Mouse (Mus musculus) testis, adult 2 months (tissue): ENCODE results near the gene Mpped2. TPM values are rescaled to one million over a fixed set of nuclear protein-coding genes. Genes with fewer than 3 reads are reported as not detected.

ENCODE experiments used
- H3K27ac ChIP-seq: fragments of 200-500 bp; 2 replicates; pipeline ENCODE4 v1.5.1; 2012; ENCODE audit warnings: low read depth, low read length; ENCODE audit not compliant: control insufficient read depth, insufficient read depth
- H3K27me3 ChIP-seq: fragments of 200-500 bp; 2 replicates; pipeline ENCODE4 v1.6.1; 2012; ENCODE audit warnings: mild to moderate bottlenecking, low read length, moderate library complexity; ENCODE audit not compliant: control insufficient read depth, insufficient read depth
- H3K36me3 ChIP-seq: fragments of 200-500 bp; 2 replicates; pipeline ENCODE4 v1.6.1; 2012; ENCODE audit warnings: mild to moderate bottlenecking, low read length; ENCODE audit not compliant: control insufficient read depth, insufficient read depth
- H3K4me1 ChIP-seq: fragments of 200-500 bp; 2 replicates; pipeline ENCODE4 v1.6.1; 2012; ENCODE audit warnings: low read length; ENCODE audit not compliant: control insufficient read depth, insufficient read depth
- H3K4me3 ChIP-seq: fragments of 200-500 bp; 2 replicates; pipeline ENCODE4 v1.5.1; 2012; ENCODE audit warnings: low read depth, mild to moderate bottlenecking, low read length, moderate library complexity, mixed read lengths; ENCODE audit not compliant: control insufficient read depth
- CTCF ChIP-seq: fragments of 200-500 bp; IDR thresholded peaks from 2 replicates; pipeline ENCODE4 v1.5.1; 2012; ENCODE audit warnings: low read depth, mild to moderate bottlenecking, inconsistent platforms, low read length, moderate library complexity; ENCODE audit not compliant: control insufficient read depth, insufficient read depth, insufficient replicate concordance
- POLR2A ChIP-seq: fragments of 200-500 bp; IDR thresholded peaks from 2 replicates; pipeline ENCODE4 v1.6.1; 2012; ENCODE audit warnings: low read depth, mild to moderate bottlenecking, inconsistent platforms, low read length, moderate library complexity; ENCODE audit not compliant: control insufficient read depth
- polyA plus RNA-seq: library from polyadenylated mRNA; depleted of rRNA; stranded (reverse); fragments of >200 nt; gene quantifications from 2 replicates; pipeline ENCODE4 v1.2.3, GENCODE M21; 2012

Mpped2 gene
- polyA plus RNA-seq, 1 experiment, result 0.88 TPM

GRCm38 (mm10) chr2:106720644-106721043 lies 27.6 kb downstream of the Mpped2 start:
- Histone ChIP-seq H3K36me3 (no peaks in the 10 kb centered on the region), H3K4me1 (no peaks in the 10 kb centered on the region), H3K27ac (no peak overlapping the region), H3K4me3 (no peak overlapping the region), H3K27me3 (no peaks in the 10 kb centered on the region)
- TF ChIP-seq POLR2A, result no peak
- TF ChIP-seq CTCF, result no peak

GRCm38 (mm10) chr2:106722020-106722419 lies 29.0 kb downstream of the Mpped2 start:
- Histone ChIP-seq H3K4me3 (no peak overlapping the region), H3K27me3 (no peaks in the 10 kb centered on the region), H3K36me3 (no peaks in the 10 kb centered on the region), H3K4me1 (no peaks in the 10 kb centered on the region), H3K27ac (no peak overlapping the region)
- TF ChIP-seq POLR2A (no peak), CTCF (no peak)

GRCm38 (mm10) chr2:106729951-106730564 lies 37.0 kb downstream of the Mpped2 start:
- H3K27me3 ChIP-seq, result no peaks in the 10 kb centered on the region
- no peak overlapping the region for H3K27ac ChIP-seq
- H3K4me3 ChIP-seq, result no peak overlapping the region
- no peaks in the 10 kb centered on the region for H3K4me1 ChIP-seq
- TF ChIP-seq CTCF, result no peak
- TF ChIP-seq POLR2A, result no peak
- H3K36me3 ChIP-seq, result no peaks in the 10 kb centered on the region

GRCm38 (mm10) chr2:106730608-106731007 lies 37.5 kb downstream of the Mpped2 start:
- no peak overlapping the region for H3K4me3 ChIP-seq
- no peaks in the 10 kb centered on the region for H3K36me3 ChIP-seq
- no peak overlapping the region for H3K27ac ChIP-seq
- H3K4me1 ChIP-seq, result no peaks in the 10 kb centered on the region
- TF ChIP-seq POLR2A, result no peak
- TF ChIP-seq CTCF, result no peak
- no peaks in the 10 kb centered on the region for H3K27me3 ChIP-seq

GRCm38 (mm10) chr2:106731478-106731877 lies 38.4 kb downstream of the Mpped2 start:
- Histone ChIP-seq H3K4me1 (no peaks in the 10 kb centered on the region), H3K27ac (no peak overlapping the region), H3K36me3 (no peaks in the 10 kb centered on the region), H3K4me3 (no peak overlapping the region), H3K27me3 (no peaks in the 10 kb centered on the region)
- TF ChIP-seq POLR2A (no peak), CTCF (no peak)

GRCm38 (mm10) chr2:106732171-106732570 lies 39.1 kb downstream of the Mpped2 start:
- Histone ChIP-seq H3K36me3 (no peaks in the 10 kb centered on the region), H3K27ac (no peak overlapping the region), H3K27me3 (no peaks in the 10 kb centered on the region), H3K4me1 (no peaks in the 10 kb centered on the region), H3K4me3 (no peak overlapping the region)
- TF ChIP-seq CTCF, result no peak
- TF ChIP-seq POLR2A, result no peak

- H3K4me1 ChIP-seq, result no peaks in the 10 kb centered on the region
- TF ChIP-seq POLR2A (no peak), CTCF (no peak)
Measured at GRCm38 (mm10) chr2:106733396-106733795, 40.3 kb downstream of the Mpped2 start.

GRCm38 (mm10) chr2:106734004-106734403 lies 40.9 kb downstream of the Mpped2 start:
- Histone ChIP-seq H3K27me3 (no peaks in the 10 kb centered on the region), H3K4me1 (no peaks in the 10 kb centered on the region), H3K27ac (no peak overlapping the region), H3K4me3 (no peak overlapping the region), H3K36me3 (no peaks in the 10 kb centered on the region)
- no peak for TF ChIP-seq POLR2A
- TF ChIP-seq CTCF, result no peak

More at GRCm38 (mm10) chr2:106733396-106733795, 40.3 kb downstream of the Mpped2 start:
- H3K27ac ChIP-seq, result no peak overlapping the region
- H3K36me3 ChIP-seq, result no peaks in the 10 kb centered on the region
- no peaks in the 10 kb centered on the region for H3K27me3 ChIP-seq
- H3K4me3 ChIP-seq, result no peak overlapping the region
